Mouse (Mus musculus) adrenal gland, postnatal 4 days (tissue): ENCODE measurements around the gene Aldh2. TPM values are rescaled to one million over a fixed set of nuclear protein-coding genes. Genes with fewer than 3 reads are reported as not detected.

ENCODE experiments used
- DNase-seq, 2 experiments: peaks; one replicate each; pipeline ENCODE4 v3.0.0; 2021 to 2022; ENCODE audit warnings: low spot score in 2 of 2, mixed read lengths in 2 of 2
- total RNA-seq, 2 experiments: library from RNA; stranded (reverse); gene quantifications; 2 replicates each; pipeline ENCODE4 v1.2.3; 2021

Gene Aldh2
- total RNA-seq, 2 experiments from 2014 or later = 858 to 942 TPM

DNA sequence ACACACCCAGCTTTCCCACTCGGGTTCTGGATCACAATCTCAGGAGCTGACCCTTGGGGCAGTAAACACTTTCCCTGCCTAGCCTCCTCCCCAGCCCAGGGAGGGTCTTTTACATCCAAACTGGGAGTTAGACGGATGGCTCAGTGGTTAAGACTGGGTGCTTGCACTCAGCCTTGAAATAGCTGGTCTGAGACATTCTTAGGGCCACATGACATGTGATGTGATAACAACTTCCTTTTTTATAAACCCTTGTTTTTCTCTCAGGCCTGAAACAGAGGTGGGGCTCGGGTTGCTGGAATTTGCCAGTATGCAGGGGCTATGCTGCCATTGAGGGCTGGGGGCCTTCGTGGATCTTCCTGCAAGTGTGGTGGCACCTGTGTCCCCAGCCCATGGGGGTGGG is 3.7 kb upstream of the Aldh2 start:
- DNase-seq = no peak

DNA sequence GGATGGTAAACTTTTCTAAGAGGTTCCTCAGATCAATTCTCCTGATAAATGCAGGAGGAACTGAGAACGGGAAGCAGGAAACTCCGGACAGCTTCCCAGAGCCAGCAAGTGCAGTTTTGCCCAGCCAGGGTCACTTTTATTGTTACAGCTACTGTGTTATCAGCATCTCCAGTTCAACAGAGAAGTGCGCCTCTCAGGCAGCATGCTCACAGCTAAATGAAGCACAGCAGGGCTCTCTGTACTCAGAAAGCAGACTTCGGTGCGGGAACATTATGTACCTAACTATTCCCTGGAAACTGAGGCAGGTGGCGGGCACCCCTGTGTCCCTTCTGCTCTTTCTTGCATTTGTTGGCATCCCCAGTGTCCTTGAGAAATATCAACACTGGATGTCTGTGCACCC is 2.6 kb upstream of the Aldh2 start:
- no peak for DNase-seq

GRCm38 (mm10) chr5:121595758-121596157 is 2.1 kb upstream of the Aldh2 start:
- DNase-seq = no peak

DNA sequence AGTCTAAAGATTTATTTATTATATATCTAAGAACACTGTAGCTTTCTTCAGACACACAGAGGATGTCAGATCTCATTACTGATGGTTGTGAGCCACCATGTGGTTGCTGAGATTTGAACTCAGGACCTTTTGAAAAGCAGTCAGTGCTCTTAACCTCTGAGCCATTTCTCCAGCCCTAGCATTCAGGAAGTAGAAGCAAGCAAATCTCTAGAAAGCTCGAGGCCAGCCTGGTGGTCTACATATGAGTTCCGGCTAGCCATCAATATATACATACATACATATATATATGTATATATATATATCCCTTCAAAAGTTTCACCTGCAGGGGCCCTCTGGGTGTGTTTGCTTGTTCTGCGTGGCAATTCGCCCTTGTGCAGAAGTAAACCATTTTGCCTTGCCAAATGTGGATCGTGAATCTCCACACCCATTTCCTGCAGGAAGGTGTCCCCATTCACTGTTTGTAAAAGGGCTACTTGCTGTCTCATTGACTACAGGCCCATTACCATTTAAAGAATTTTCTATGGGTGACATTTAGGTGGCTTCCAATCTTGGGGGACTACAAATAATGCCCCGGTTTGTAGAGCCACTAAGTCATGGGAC is 1.2 kb upstream of the Aldh2 start:
- DNase-seq = no peak

DNA sequence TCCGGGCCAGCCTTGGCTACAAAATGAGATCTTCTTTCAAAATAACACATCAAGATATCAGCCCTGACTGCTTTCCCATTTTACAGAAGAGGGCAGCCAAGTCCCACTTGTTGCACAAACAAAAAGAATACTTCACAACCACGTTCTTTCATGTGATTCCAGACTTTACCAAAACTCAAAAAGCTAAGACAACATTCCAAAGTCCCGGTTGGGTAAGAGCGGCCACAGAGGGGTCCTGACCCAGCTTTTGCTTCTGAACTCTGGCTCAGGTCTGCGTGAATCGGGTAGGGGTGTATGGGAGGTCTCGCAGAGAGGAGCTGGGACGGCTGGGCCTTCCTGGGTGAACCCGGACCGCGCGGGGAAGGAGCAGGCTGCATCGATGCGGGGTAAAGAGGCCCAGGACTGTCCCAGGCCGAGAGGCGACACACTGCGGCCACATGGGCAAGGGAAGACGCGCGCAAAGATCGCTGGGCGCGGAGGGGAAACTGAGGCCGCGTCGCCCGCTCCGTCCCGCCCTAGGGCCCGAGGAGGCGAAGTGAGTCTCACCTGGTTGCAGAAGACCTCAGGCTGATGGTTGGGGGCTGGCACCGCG is 712 bp downstream of the Aldh2 start:
- no peak for DNase-seq

DNA sequence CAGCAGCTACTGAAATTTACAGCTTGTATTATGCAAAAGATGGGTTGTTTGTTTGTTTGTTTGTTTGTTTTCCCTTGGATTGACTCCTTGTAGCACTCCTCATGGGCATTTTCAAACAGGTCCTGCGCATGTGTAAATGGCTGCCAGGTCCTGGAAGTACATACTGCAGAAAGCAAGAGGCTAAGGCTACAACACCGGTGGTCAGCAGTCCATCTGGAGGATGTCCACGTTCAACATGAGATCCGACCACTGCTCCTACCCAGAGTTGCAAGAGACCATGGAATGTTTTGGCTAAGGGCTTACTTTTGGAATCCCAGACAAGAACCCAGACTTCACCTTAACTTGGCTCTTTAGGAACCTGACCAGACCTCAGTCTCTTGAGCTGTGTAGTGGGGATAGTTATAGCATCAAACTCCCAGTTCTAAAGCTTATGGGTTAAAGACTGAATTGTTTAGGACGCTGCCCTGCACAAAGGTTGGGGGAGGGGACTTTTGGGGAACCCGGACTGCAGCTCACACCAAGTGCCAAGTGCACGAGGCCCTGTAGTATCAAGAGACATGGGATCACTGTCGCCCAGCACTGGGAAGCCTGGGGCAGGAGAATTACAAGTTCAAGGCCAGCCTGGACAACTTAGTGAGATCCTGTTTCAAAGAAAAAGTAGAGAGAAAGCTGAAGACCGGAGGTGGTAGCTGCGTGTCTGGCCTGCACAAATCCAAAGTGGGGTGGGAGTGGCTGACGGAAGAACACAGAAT is 1.4 kb downstream of the Aldh2 start:
- DNase-seq = no peak

- no peak for DNase-seq
Measured at GRCm38 (mm10) chr5:121591417-121592063, 2.1 kb downstream of the Aldh2 start.

- no peak for DNase-seq
Measured at GRCm38 (mm10) chr5:121589928-121590327, 3.7 kb downstream of the Aldh2 start.

DNA sequence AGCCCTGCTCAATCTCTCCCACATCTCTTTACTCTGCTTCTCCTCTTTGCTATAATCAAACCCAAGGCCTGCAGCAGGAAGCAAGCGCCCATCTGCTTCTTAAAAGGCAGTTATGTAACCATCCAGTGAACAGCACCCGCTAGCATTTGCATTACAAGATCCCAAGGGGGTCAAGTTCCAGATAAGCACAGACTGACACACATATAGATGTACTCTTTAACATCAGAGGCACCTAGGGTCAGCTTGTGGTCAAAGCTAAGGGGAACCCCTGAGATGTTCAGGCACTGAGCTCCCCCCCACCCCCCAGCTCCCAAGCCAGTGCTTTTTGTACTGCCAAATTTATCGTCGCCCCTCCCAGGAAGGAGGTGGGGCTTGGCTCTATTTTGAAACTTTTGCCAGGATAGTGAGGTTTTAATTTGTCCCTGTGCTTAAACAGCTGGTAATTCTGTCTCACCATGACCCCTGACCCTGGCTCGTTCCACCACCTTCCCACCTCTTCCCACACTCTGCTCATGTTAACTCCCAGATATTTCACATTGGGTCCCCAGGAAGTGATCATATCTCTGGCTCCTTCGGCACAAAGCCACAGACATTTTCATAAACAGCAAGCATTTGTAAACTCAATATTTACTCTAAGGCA is 7.1 kb downstream of the Aldh2 start:
- no peak for DNase-seq

DNA sequence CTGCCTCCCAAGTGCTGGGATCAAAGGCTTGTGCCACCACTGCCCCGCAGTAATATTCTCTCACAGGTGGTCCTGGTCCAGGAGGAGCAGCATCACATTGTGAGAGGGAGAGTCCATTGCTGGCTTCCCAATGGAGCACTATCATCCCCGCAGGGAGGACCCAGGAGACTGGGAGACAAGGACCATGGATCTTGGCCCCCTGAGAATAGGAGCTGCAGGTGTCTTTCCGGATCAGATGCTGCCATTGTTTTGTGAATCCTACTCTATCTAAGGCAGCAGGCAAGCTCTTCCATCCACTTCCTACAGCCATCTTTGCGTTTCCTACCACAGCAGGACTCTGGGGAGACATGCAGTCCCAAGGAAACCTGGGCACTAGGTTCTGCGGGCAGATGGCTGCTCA is 7.9 kb downstream of the Aldh2 start:
- no peak for DNase-seq

GRCm38 (mm10) chr5:121585005-121585404 is 8.6 kb downstream of the Aldh2 start:
- no peak for DNase-seq

- DNase-seq = peak; percentile 82 to 88
Measured at GRCm38 (mm10) chr5:121583765-121584501, 9.7 kb downstream of the Aldh2 start.

DNA sequence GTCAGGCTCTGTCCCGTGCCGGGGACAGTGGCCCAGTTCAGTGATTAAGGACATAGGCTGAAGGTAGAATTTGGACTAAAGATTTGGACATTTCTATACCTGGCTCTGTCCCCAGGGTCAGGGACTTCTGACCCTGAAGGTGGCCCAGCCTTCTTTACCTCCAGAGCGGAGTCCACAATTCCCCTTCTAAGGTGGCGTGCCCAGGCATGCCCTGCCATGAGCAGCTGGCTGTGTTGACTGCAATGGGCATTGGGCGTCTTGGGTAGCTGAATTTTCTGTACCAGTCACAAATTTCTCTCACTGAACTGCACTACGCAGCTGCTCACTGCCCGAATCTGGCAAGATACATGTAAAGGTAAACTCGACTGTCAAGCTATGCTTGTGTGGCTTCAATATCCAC is 11.7 kb downstream of the Aldh2 start:
- DNase-seq = no peak

DNA sequence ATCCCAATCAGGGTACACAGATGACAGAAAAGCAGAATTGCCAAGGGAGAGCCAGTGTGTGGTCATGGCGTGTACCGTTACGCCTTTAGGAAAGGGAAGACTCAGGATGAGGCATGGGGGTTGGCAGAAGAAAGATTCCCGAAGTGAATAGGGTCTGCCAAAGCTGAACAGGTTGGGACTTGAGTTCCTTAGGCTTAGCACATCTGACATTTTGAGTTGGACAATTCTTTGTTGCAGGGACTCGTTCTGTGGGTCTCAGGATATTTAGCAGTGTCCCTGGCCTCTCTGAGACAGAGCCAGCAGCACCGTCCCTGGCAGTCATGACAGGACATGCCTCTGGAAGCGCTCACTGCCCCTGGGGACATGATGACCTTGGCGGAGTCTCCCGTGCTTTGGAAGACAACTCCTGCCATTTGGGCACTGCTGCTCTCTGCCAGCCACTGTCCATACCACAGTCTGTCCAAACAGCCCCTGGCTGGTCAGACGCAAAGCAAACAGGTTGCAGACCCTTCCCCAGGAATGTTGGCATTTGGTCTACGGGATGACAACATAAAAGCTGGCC is 16.6 kb downstream of the Aldh2 start:
- peak in 1 of 2 experiments; percentile 53 for DNase-seq

DNA sequence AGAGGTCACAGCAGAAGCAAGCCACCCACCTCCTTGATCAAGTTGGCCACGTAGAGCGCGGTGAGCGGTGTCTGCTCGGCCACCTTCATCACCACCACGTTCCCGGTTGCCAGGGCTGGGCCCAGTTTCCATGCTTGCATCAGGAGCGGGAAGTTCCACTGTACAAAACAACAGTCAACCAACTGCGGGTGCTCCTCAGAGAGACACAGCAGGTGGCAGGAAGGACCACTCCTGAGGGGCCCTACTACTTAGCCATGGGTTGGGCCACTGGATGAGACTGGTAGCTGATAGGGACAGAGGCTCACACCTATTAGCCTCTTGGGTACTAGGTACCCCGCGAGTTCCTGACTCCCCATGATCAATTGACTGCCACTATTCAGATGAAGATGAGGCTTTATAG is 17.8 kb downstream of the Aldh2 start:
- DNase-seq = no peak

GRCm38 (mm10) chr5:121574145-121574544 is 19.5 kb downstream of the Aldh2 start:
- DNase-seq = no peak

GRCm38 (mm10) chr5:121570787-121571186 is 22.8 kb downstream of the Aldh2 start:
- DNase-seq = no peak

DNA sequence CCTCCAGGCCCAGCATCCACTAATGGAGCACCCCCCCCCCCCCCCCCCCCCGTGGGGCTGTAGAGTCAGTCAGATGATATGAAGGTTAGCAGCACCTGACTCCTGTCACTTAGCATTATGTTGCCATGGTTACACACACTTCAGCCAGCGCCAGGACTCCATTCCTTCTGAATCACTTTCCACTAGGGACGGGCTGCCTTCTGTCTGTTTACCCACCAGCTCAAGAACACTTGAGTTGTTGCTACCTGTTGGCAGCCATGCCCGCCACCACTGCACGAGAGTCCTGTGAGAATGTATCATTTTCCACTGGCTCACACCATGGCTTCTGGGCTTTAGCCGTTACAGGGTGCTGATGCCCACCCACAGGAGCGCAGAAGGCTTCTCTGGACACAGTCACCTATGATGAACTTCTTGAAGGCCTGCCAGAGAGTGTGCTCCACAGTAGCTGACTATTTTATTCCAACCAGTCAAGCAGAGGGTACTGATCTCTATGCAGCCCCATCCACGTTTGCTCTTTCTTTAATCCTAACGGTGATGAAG is 23.7 kb downstream of the Aldh2 start:
- no peak for DNase-seq

DNA sequence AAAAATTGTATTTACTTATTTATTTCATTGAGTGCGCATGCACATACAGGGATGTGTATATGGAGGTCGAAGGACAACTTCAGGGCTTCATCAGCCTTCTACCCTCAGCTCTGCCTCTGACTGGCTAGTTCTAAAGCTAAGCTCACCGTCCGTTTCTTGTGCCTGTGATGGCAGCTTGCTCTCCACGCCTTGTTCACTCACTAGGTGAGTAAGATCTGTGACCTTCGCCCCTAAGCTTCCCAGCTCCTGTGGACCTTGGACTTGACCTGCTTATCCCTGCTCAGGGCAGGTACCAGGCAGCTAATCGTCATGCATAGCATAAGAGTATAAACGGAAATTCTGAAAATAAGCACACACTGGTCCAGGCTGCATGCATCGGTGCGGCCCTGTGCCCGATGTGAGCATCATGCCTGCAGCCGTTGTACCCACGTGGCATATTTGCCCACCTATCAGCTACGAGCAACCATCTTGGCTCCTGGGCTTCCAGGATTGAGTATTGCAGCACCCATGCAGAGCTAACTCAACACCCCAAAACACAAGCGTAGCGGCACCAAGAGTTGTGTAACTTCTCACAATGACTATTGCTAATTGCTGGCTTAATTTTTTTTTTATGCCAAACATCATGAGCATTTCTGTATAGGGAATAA is 27.5 kb downstream of the Aldh2 start:
- no peak for DNase-seq

- DNase-seq = peak; percentile 80
Measured at GRCm38 (mm10) chr5:121564468-121564895, 29.1 kb downstream of the Aldh2 start.
